Mouse (Mus musculus): Measurements from ENCODE around the gene Dio3. TPM values are rescaled to one million over a fixed set of nuclear protein-coding genes. Genes with fewer than 3 reads are reported as not detected.

Dio3 gene
- polyA plus RNA-seq, 1 experiment from 2014 or later: 1.8 TPM

DNA sequence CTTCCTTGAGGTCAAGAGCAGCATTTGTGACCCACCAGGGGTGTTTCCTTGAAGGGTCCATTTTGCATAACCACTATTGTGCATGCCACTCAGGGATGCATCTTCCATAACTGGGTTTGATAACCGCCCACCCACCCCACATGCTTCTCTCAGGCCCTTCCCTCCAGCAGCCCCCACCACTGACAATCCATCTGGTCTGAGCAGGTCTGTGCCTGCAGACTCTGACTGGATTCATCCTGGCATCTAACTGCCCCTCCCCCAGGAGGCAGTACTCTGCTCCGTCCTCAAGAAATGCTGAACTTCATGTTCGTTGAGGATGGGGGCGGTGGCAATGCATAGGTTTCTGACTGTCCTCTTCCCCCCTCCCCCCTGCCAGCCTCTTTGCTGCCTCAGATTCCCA is 4.9 kb downstream of the Dio3 start:
- Histone ChIP-seq H3K9me3 (ENCODE audit: control insufficient read depth, low read length) (no peaks in the 10 kb centered on the region), H3K27me3 (replicated peaks; ENCODE audit: control insufficient read depth, insufficient read depth, low read length) (peaks cover 57% of the 10 kb centered on the region), H3K4me3 (ENCODE audit: low read length) (no peak overlapping the region), H3K4me1 (ENCODE audit: control insufficient read depth, insufficient read depth, low read depth, low read length) (peaks cover 6% of the 10 kb centered on the region), H3K36me3 (ENCODE audit: control insufficient read depth, insufficient read depth, low read length) (no peaks in the 10 kb centered on the region), H3K27ac (ENCODE audit: low read depth, low read length) (no peak overlapping the region), H3K4me2 (ENCODE audit: low read length) (no peak overlapping the region), H3K9ac (ENCODE audit: low read depth, low read length) (no peak overlapping the region)
- 11% methylated on average over 4 of the region's 4 CpGs for WGBS
- no peak for ATAC-seq

DNA sequence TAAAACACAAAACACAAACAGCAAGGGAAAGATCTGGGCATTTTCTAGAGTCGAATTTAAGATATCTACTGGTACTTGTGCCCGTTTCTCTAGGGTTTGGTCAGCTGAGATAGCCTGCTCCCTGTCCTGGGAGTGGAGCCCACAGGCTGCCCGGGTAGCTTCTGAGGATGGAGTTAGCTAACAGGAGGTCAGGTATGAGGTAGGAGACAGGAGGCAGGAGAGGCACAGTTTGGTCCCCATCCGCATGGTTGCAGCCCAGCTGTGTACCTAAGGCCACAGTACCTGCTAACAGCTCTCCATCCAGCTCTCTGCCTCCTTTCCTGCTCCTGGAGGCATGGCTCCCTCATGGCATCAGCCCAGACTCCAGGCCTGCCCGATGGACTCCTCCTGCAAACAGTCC is 13.9 kb downstream of the Dio3 start:
- H3K27me3 ChIP-seq (replicated peaks; ENCODE audit: control insufficient read depth, insufficient read depth, low read length): no peaks in the 10 kb centered on the region; the same call in 1 of the 2 replicates
- 85% methylated on average over 5 of the region's 5 CpGs for WGBS
- ATAC-seq: no peak
- no peak overlapping the region for H3K4me2 ChIP-seq (ENCODE audit: low read length)
- no peak overlapping the region for H3K4me3 ChIP-seq (ENCODE audit: low read length)
- H3K9ac ChIP-seq (ENCODE audit: low read depth, low read length): no peak overlapping the region
- H3K4me1 ChIP-seq (ENCODE audit: control insufficient read depth, insufficient read depth, low read depth, low read length): no peaks in the 10 kb centered on the region
- no peak overlapping the region for H3K27ac ChIP-seq (ENCODE audit: low read depth, low read length)
- no peaks in the 10 kb centered on the region for H3K36me3 ChIP-seq (ENCODE audit: control insufficient read depth, insufficient read depth, low read length)
- H3K9me3 ChIP-seq (ENCODE audit: control insufficient read depth, low read length): no peaks in the 10 kb centered on the region

DNA sequence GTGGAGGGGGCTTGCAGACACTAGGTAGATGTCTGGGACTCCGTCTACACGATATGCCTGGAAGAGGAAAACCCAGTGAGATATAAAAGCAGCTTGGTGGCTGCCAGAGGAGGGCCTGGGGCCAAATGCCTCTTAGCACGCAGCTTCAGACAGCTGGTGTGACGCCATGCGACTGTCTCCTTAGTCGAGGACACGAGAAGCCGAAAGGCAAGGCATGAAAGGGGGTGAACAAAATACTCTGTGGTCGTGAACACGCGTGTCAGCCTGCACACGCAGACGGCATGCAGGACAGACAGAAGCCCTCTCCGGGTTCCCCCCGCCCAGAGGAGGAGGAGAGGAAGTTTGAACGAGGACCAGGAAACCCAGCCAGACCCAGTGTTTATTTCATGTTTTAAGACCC is 16.0 kb downstream of the Dio3 start:
- WGBS: 69% methylated on average over 16 of the region's 16 CpGs
- H3K4me3 ChIP-seq (ENCODE audit: low read length): no peak overlapping the region
- no peak for ATAC-seq

GRCm38 (mm10) chr12:110298653-110299052 is 19.8 kb downstream of the Dio3 start:
- Histone ChIP-seq H3K36me3 (ENCODE audit: control insufficient read depth, insufficient read depth, low read length) (no peaks in the 10 kb centered on the region), H3K27me3 (replicated peaks; ENCODE audit: control insufficient read depth, insufficient read depth, low read length) (no peaks in the 10 kb centered on the region), H3K4me3 (ENCODE audit: low read length) (no peak overlapping the region), H3K9me3 (ENCODE audit: control insufficient read depth, low read length) (0 out of 2 replicates have a peak, but pooled peaks cover 2% of the 10 kb centered on the region), H3K27ac (ENCODE audit: low read depth, low read length) (no peak overlapping the region), H3K9ac (ENCODE audit: low read depth, low read length) (no peak overlapping the region), H3K4me2 (ENCODE audit: low read length) (no peak overlapping the region), H3K4me1 (ENCODE audit: control insufficient read depth, insufficient read depth, low read depth, low read length) (no peaks in the 10 kb centered on the region; the same call in 1 of the 2 replicates)
- ATAC-seq: no peak
- 36% methylated on average over 11 of the region's 11 CpGs for WGBS

More for the DNA sequence above, 16.0 kb downstream of the Dio3 start:
- Histone ChIP-seq H3K27ac (ENCODE audit: low read depth, low read length) (no peak overlapping the region), H3K4me1 (ENCODE audit: control insufficient read depth, insufficient read depth, low read depth, low read length) (no peaks in the 10 kb centered on the region; the same call in 1 of the 2 replicates), H3K27me3 (replicated peaks; ENCODE audit: control insufficient read depth, insufficient read depth, low read length) (no peaks in the 10 kb centered on the region; the same call in 1 of the 2 replicates), H3K9ac (ENCODE audit: low read depth, low read length) (no peak overlapping the region), H3K4me2 (ENCODE audit: low read length) (no peak overlapping the region), H3K9me3 (ENCODE audit: control insufficient read depth, low read length) (no peaks in the 10 kb centered on the region), H3K36me3 (ENCODE audit: control insufficient read depth, insufficient read depth, low read length) (no peaks in the 10 kb centered on the region)

DNA sequence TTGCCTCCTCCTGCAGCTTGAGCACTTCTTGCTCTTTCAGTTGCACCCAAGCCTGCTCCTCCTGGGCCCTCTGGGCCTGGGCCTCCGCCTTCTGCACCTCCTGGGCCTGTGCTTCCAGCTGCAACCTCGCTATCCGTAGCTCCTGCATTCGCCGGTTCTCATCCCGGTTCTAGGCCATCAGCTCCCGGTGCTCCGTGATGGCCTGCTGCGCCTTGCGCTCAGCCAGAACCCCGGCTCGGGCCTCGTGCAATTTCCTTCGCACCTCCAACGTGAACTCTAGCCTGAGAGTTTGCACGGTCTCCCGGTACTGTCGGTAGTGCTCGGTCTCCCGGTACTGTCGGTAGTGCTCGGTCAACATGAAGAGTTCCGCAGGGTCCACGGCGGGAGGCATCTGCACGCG is 40.8 kb downstream of the Dio3 start:
- 90% methylated on average over 27 of the region's 27 CpGs for WGBS
- no peaks in the 10 kb centered on the region for H3K27me3 ChIP-seq (replicated peaks; ENCODE audit: control insufficient read depth, insufficient read depth, low read length)
- no peak overlapping the region for H3K4me3 ChIP-seq (ENCODE audit: low read length)
- no peaks in the 10 kb centered on the region for H3K36me3 ChIP-seq (ENCODE audit: control insufficient read depth, insufficient read depth, low read length)
- no peaks in the 10 kb centered on the region for H3K4me1 ChIP-seq (ENCODE audit: control insufficient read depth, insufficient read depth, low read depth, low read length)
- peaks cover 8% of the 10 kb centered on the region for H3K9me3 ChIP-seq (ENCODE audit: control insufficient read depth, low read length)
- no peak for ATAC-seq
- H3K9ac ChIP-seq (ENCODE audit: low read depth, low read length): no peak overlapping the region
- H3K27ac ChIP-seq (ENCODE audit: low read depth, low read length): no peak overlapping the region
- no peak overlapping the region for H3K4me2 ChIP-seq (ENCODE audit: low read length)

Small RNA genes within 50 kb of the gene (microRNA-seq; reads per million reads assigned to microRNA genes)
- gene Mir1247: 6.0 reads per million, percentile 20 among the genes with 10 or more reads in this experiment

Other genes starting within 250 kb of the Dio3 start
- gene Ppp2r5c, start 168.1 kb downstream of the Dio3 start, polyA plus RNA-seq (2015; fragmentation: Nextera tagmentation; extraction: Ambion mirVana): 135 and 136 TPM in 2 replicates

Measured in hindbrain, embryonic 16.5 days (tissue).